Mouse (Mus musculus) liver, adult 2 months (tissue): Measurements from ENCODE around the gene Nbl1. TPM values are rescaled to one million over a fixed set of nuclear protein-coding genes. Genes with fewer than 3 reads are reported as not detected.

ENCODE experiments used
- DNase-seq: peaks from one replicate; pipeline ENCODE4 v3.0.0-alpha.2; 2011; ENCODE audit warnings: low read depth, low spot score; ENCODE audit errors: extremely low read depth
- H3K27ac ChIP-seq: fragments of 200-500 bp; replicated peaks from 2 replicates; pipeline ENCODE4 v1.5.1; 2012; ENCODE audit warnings: low read depth, mild to moderate bottlenecking, control low read depth, inconsistent platforms, low read length; ENCODE audit not compliant: insufficient read depth
- H3K27me3 ChIP-seq: fragments of 200-500 bp; 2 replicates; pipeline ENCODE4 v1.6.1; 2012; ENCODE audit warnings: mild to moderate bottlenecking, moderate library complexity, low read length, inconsistent platforms; ENCODE audit not compliant: control insufficient read depth, insufficient read depth
- H3K36me3 ChIP-seq: fragments of 200-500 bp; 2 replicates; pipeline ENCODE4 v1.6.1; 2012; ENCODE audit warnings: low read length, inconsistent platforms; ENCODE audit not compliant: control insufficient read depth, insufficient read depth
- H3K4me1 ChIP-seq: fragments of 200-500 bp; 2 replicates; pipeline ENCODE4 v1.6.1; 2011; ENCODE audit warnings: low read length; ENCODE audit not compliant: control insufficient read depth, insufficient read depth
- H3K4me3 ChIP-seq: fragments of 200-500 bp; 2 replicates; pipeline ENCODE4 v1.5.1; 2011; ENCODE audit warnings: low read depth, mild to moderate bottlenecking, control low read depth, low read length, moderate library complexity; ENCODE audit not compliant: insufficient read depth
- H3K79me2 ChIP-seq: fragments of 200-500 bp; 2 replicates; pipeline ENCODE4 v1.6.1; 2012; ENCODE audit warnings: inconsistent platforms, mild to moderate bottlenecking, low read length, moderate library complexity; ENCODE audit not compliant: control insufficient read depth, insufficient read depth
- H3K9ac ChIP-seq: fragments of 200-500 bp; 2 replicates; pipeline ENCODE4 v1.6.1; 2012; ENCODE audit warnings: low read depth, mild to moderate bottlenecking, control low read depth, inconsistent platforms, low read length
- CTCF ChIP-seq: fragments of 200-500 bp; IDR thresholded peaks from 2 replicates; pipeline ENCODE4 v1.5.1; 2011; ENCODE audit warnings: low read depth, low read length, control low read depth
- POLR2A ChIP-seq: fragments of 200-500 bp; IDR thresholded peaks from 2 replicates; pipeline ENCODE4 v1.6.1; 2011; ENCODE audit warnings: low read length, control low read depth; ENCODE audit not compliant: insufficient read depth; ENCODE audit errors: extremely low read depth
- WGBS: fragments of 180-500 bp; shearing (Covaris S2); methylation state at CpG from one replicate; pipeline ENCODE4 v1.1.7; 2018; 5-methylcytosine and 5-hydroxymethylcytosine counted together
- polyA plus RNA-seq: library from polyadenylated mRNA; depleted of rRNA; stranded (reverse); fragments of >200 nt; gene quantifications from 2 replicates; pipeline ENCODE4 v1.2.3, GENCODE M21; 2012
- total RNA-seq: library from RNA; depleted of rRNA; stranded (reverse); fragments of >200 nt; gene quantifications from 2 replicates; pipeline ENCODE4 v1.2.3, GENCODE M21; 2014

Nbl1 gene
- total and polyA plus RNA-seq, 2 experiments: 0.37 to 1.1 TPM

- no peak overlapping the region for H3K4me3 ChIP-seq
- 95% methylated on average over 5 of the region's 5 CpGs for WGBS
- DNase-seq: no peak
- no peak overlapping the region for H3K9ac ChIP-seq
- no peaks in the 10 kb centered on the region for H3K27me3 ChIP-seq
- no peaks in the 10 kb centered on the region for H3K4me1 ChIP-seq
- no peak for TF ChIP-seq CTCF
- H3K27ac ChIP-seq: no peak overlapping the region
- no peaks in the 10 kb centered on the region for H3K36me3 ChIP-seq
- no peaks in the 10 kb centered on the region for H3K79me2 ChIP-seq
Observed at GRCm38 (mm10) chr4:139046354-139046753, 46.4 kb downstream of the Nbl1 start.

GRCm38 (mm10) chr4:139044566-139044965, 48.2 kb downstream of the Nbl1 start:
- TF ChIP-seq POLR2A: no peak
- no peak for TF ChIP-seq CTCF
- WGBS: 91% methylated on average over 5 of the region's 5 CpGs
- H3K4me1 ChIP-seq: no peaks in the 10 kb centered on the region
- no peaks in the 10 kb centered on the region for H3K79me2 ChIP-seq
- H3K9ac ChIP-seq: no peak overlapping the region
- H3K27ac ChIP-seq: no peak overlapping the region
- H3K27me3 ChIP-seq: no peaks in the 10 kb centered on the region
- H3K4me3 ChIP-seq: no peak overlapping the region
- no peaks in the 10 kb centered on the region for H3K36me3 ChIP-seq
- DNase-seq: no peak

- TF ChIP-seq POLR2A: no peak
- TF ChIP-seq CTCF: no peak
- Histone ChIP-seq H3K9ac (no peak overlapping the region), H3K4me3 (no peak overlapping the region), H3K4me1 (no peaks in the 10 kb centered on the region), H3K27me3 (no peaks in the 10 kb centered on the region), H3K79me2 (no peaks in the 10 kb centered on the region), H3K27ac (no peak overlapping the region), H3K36me3 (no peaks in the 10 kb centered on the region)
- DNase-seq: peak; percentile 11
- WGBS: 87% methylated on average over 2 of the region's 2 CpGs
Observed at GRCm38 (mm10) chr4:139043600-139043999, 49.2 kb downstream of the Nbl1 start.

GRCm38 (mm10) chr4:139042611-139043010, 50.2 kb downstream of the Nbl1 start:
- H3K9ac ChIP-seq: no peak overlapping the region
- H3K79me2 ChIP-seq: no peaks in the 10 kb centered on the region
- H3K4me3 ChIP-seq: no peak overlapping the region
- no peaks in the 10 kb centered on the region for H3K27me3 ChIP-seq
- H3K27ac ChIP-seq: no peak overlapping the region
- H3K36me3 ChIP-seq: no peaks in the 10 kb centered on the region
- no peak for DNase-seq
- no peak for TF ChIP-seq CTCF
- no peak for TF ChIP-seq POLR2A
- no peaks in the 10 kb centered on the region for H3K4me1 ChIP-seq
- WGBS: 90% methylated on average over 5 of the region's 5 CpGs

- no peak overlapping the region for H3K9ac ChIP-seq
- H3K27me3 ChIP-seq: no peaks in the 10 kb centered on the region
- no peak overlapping the region for H3K4me3 ChIP-seq
- H3K36me3 ChIP-seq: peaks cover 2% of the 10 kb centered on the region
- no peak overlapping the region for H3K27ac ChIP-seq
- no peaks in the 10 kb centered on the region for H3K79me2 ChIP-seq
- DNase-seq: no peak
- WGBS: 82% methylated on average over 10 of the region's 10 CpGs
- TF ChIP-seq POLR2A (no peak), CTCF (no peak)
- no peaks in the 10 kb centered on the region for H3K4me1 ChIP-seq
Observed at GRCm38 (mm10) chr4:139040084-139040839, 52.5 kb downstream of the Nbl1 start.

GRCm38 (mm10) chr4:139037795-139038607, 54.8 kb downstream of the Nbl1 start:
- no peak overlapping the region for H3K9ac ChIP-seq
- no peak overlapping the region for H3K27ac ChIP-seq
- H3K4me1 ChIP-seq: no peaks in the 10 kb centered on the region
- no peaks in the 10 kb centered on the region for H3K27me3 ChIP-seq
- H3K4me3 ChIP-seq: no peak overlapping the region
- H3K79me2 ChIP-seq: no peaks in the 10 kb centered on the region
- WGBS: 55% methylated on average over 17 of the region's 17 CpGs
- peak; percentile 9 for DNase-seq
- TF ChIP-seq CTCF (no peak), POLR2A (no peak)
- H3K36me3 ChIP-seq: peaks cover 2% of the 10 kb centered on the region
